Mouse (Mus musculus): ENCODE results near the gene Zbtb20. TPM values are rescaled to one million over a fixed set of nuclear protein-coding genes. Genes with fewer than 3 reads are reported as not detected.

The Zbtb20 gene
- polyA plus RNA-seq, 1 experiment from 2014 or later, result 24.0 TPM

DNA sequence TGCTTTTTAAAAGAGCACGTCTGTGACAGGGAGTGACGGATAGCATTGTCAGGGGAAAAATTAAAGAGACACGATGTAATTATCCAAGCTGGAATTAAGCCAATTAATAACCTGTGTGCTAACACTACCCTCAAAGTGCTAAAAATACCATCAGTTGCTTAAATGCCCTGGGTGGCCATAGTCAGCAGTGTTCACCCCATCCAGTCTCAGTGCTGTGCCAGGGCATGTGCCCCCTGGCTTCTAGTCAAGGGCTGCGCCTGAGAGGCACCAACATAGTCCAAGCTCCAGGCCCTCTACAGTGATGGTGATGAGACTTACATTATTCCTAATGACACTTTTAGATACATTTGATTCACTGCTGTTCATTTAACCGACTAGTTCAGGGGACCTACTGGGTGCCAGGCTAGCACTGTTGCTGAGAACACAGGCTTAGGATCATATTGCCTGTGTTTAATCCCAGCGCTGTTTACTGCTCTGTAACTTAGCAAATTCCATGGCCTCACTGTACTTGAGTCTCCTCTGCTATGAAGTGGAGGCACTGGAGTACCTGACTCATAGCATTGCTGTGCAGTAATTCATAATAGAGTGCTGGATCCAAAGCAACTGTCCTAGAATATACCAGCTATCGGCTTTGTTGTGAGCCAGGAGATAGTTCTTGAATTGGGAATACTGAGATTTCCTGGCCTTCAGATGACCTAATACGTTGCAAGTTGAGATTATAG is 624.6 kb downstream of the Zbtb20 start:
- no peak overlapping the region for H3K27ac ChIP-seq (replicated peaks)
- H3K4me3 ChIP-seq (replicated peaks), result no peak overlapping the region
- no peaks in the 10 kb centered on the region for H3K36me3 ChIP-seq
- 78% methylated on average over 8 of the region's 8 CpGs for WGBS
- no peak for ATAC-seq (ENCODE audit: insufficient number of reproducible peaks, low FRiP score, low TSS enrichment, low read depth)
- H3K9ac ChIP-seq, result no peak overlapping the region
- no peaks in the 10 kb centered on the region for H3K27me3 ChIP-seq
- H3K4me1 ChIP-seq, result 0 out of 2 replicates have a peak, but pooled peaks cover 3% of the 10 kb centered on the region
- H3K4me2 ChIP-seq (replicated peaks), result no peak overlapping the region
- no peaks in the 10 kb centered on the region for H3K9me3 ChIP-seq (replicated peaks)

- Histone ChIP-seq H3K9me3 (replicated peaks) (no peaks in the 10 kb centered on the region), H3K36me3 (no peaks in the 10 kb centered on the region), H3K4me2 (replicated peaks) (no peak overlapping the region), H3K4me3 (replicated peaks) (no peak overlapping the region), H3K27me3 (no peaks in the 10 kb centered on the region), H3K4me1 (peaks cover 7% of the 10 kb centered on the region; the same call in 1 of the 2 replicates), H3K9ac (no peak overlapping the region), H3K27ac (replicated peaks) (no peak overlapping the region)
- whole genome bisulfite sequencing, result 62% methylated on average over 4 of the region's 4 CpGs
- ATAC-seq (ENCODE audit: insufficient number of reproducible peaks, low FRiP score, low TSS enrichment, low read depth), result no peak
These were observed 625.6 kb downstream of the Zbtb20 start for GRCm38 (mm10) chr16:43501284-43501683.

DNA sequence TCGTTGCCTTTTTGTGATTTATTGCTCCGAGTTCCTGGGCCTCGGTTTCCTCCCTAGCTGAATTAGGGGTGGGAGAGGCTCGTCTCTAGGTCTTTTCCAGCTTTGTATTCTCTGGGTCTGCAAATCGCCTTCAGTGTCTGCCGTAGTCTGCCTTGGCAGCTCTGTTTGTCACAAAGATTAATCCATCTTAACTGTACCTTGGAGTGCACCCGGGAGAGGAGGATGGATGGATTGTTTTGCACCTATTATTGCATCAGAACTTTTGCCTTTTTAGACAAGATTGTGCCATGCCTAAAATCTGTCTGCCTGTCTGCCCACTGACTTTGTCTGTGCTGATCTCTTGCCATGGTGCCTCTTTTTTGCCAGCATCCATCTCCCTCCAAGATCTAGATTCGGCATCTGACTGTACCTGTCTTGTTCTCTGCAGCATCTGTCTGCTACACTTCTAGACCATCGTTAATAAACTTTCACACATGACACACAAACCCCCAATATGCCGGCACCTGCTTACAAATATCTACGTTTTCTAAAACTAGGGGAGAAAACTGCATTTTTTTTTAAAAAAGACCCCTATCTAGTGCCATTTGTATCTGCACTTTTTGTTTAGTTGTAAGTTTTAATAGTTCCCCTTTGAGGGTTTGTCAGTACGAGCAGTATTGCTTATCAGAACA is 626.8 kb downstream of the Zbtb20 start:
- H3K9me3 ChIP-seq (replicated peaks), result no peaks in the 10 kb centered on the region
- peaks cover 12% of the 10 kb centered on the region; the same call in 1 of the 2 replicates for H3K4me1 ChIP-seq
- H3K27ac ChIP-seq (replicated peaks), result no peak overlapping the region
- H3K27me3 ChIP-seq, result no peaks in the 10 kb centered on the region
- H3K4me2 ChIP-seq (replicated peaks), result peak overlapping the region; percentile 70
- no peak for ATAC-seq (ENCODE audit: insufficient number of reproducible peaks, low FRiP score, low TSS enrichment, low read depth)
- H3K36me3 ChIP-seq, result no peaks in the 10 kb centered on the region
- H3K9ac ChIP-seq, result no peak overlapping the region
- 55% methylated on average over 12 of the region's 12 CpGs for WGBS
- H3K4me3 ChIP-seq (replicated peaks), result peak overlapping the region; percentile 43

- Histone ChIP-seq H3K27me3 (no peaks in the 10 kb centered on the region), H3K9ac (peak overlapping the region; percentile 31; the same call in 1 of the 2 replicates), H3K36me3 (no peaks in the 10 kb centered on the region), H3K4me2 (replicated peaks) (peak overlapping the region; percentile 70), H3K4me1 (peaks cover 15% of the 10 kb centered on the region; the same call in 1 of the 2 replicates), H3K27ac (replicated peaks) (no peak overlapping the region), H3K4me3 (replicated peaks) (peak overlapping the region; percentile 43), H3K9me3 (replicated peaks) (no peaks in the 10 kb centered on the region)
- 5% methylated on average over 13 of the region's 13 CpGs for WGBS
- ATAC-seq (ENCODE audit: insufficient number of reproducible peaks, low FRiP score, low TSS enrichment, low read depth), result no peak
These were observed 627.4 kb downstream of the Zbtb20 start for GRCm38 (mm10) chr16:43503010-43503635.

DNA sequence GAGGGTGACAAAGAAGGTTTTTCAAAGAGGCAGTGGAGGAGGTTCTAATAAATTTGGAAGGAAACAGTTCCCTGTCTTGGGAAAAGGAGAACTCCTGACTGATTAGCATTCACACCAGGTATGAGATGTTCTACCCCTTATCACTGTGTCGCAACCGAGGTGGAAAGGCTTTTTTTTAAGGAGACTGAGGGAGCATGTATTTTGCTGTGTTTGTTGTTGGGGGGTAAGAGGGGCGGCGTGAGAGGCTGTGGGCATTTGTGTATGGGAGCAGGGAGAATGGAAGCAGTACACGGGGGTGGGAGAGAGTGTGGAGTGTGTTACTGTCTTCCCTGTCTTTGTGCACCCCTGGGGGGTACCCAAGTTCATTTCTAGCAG is 627.9 kb downstream of the Zbtb20 start:
- Histone ChIP-seq H3K27me3 (no peaks in the 10 kb centered on the region), H3K4me2 (replicated peaks) (peak overlapping the region; percentile 70), H3K36me3 (no peaks in the 10 kb centered on the region), H3K9ac (peak overlapping the region; percentile 31; the same call in 1 of the 2 replicates), H3K4me3 (replicated peaks) (peak overlapping the region; percentile 43), H3K27ac (replicated peaks) (no peak overlapping the region), H3K9me3 (replicated peaks) (no peaks in the 10 kb centered on the region), H3K4me1 (peaks cover 15% of the 10 kb centered on the region; the same call in 1 of the 2 replicates)
- WGBS, result under 1% methylated on average over 5 of the region's 5 CpGs
- ATAC-seq (ENCODE audit: insufficient number of reproducible peaks, low FRiP score, low TSS enrichment, low read depth), result no peak

GRCm38 (mm10) chr16:43504151-43504550 is 628.5 kb downstream of the Zbtb20 start:
- Histone ChIP-seq H3K4me1 (peaks cover 15% of the 10 kb centered on the region; the same call in 1 of the 2 replicates), H3K9ac (no peak overlapping the region), H3K27me3 (no peaks in the 10 kb centered on the region), H3K9me3 (replicated peaks) (no peaks in the 10 kb centered on the region), H3K4me3 (replicated peaks) (peak overlapping the region; percentile 43), H3K36me3 (no peaks in the 10 kb centered on the region), H3K4me2 (replicated peaks) (peak overlapping the region; percentile 70), H3K27ac (replicated peaks) (no peak overlapping the region)
- WGBS, result 0% methylated on average over 3 of the region's 3 CpGs
- ATAC-seq (ENCODE audit: insufficient number of reproducible peaks, low FRiP score, low TSS enrichment, low read depth), result no peak

DNA sequence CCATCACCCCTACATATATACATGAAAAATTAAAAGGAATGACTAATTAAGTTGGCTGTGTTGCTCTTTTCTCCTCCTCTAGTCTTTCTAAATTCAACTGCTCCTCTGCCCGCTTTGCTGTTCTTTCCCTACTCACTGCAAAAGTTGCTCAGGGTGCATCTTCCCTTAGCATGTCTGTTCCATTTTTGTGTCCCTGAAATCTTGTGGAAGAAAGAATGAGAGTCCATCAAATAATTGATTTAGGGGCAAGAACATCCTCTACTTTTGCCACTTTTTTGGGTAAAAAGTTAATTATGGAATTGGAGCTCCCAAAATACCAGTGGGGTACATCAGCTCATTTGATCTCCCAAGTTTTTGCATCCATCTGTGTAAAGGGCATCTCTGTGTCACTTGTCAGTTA is 628.9 kb downstream of the Zbtb20 start:
- H3K36me3 ChIP-seq, result no peaks in the 10 kb centered on the region
- no peaks in the 10 kb centered on the region for H3K9me3 ChIP-seq (replicated peaks)
- no peak for ATAC-seq (ENCODE audit: insufficient number of reproducible peaks, low FRiP score, low TSS enrichment, low read depth)
- WGBS, result 54% methylated on average over 1 of the region's 1 CpGs
- H3K27ac ChIP-seq (replicated peaks), result no peak overlapping the region
- H3K4me3 ChIP-seq (replicated peaks), result no peak overlapping the region
- H3K9ac ChIP-seq, result no peak overlapping the region
- H3K4me2 ChIP-seq (replicated peaks), result no peak overlapping the region
- H3K27me3 ChIP-seq, result no peaks in the 10 kb centered on the region
- peaks cover 15% of the 10 kb centered on the region; the same call in 1 of the 2 replicates for H3K4me1 ChIP-seq

DNA sequence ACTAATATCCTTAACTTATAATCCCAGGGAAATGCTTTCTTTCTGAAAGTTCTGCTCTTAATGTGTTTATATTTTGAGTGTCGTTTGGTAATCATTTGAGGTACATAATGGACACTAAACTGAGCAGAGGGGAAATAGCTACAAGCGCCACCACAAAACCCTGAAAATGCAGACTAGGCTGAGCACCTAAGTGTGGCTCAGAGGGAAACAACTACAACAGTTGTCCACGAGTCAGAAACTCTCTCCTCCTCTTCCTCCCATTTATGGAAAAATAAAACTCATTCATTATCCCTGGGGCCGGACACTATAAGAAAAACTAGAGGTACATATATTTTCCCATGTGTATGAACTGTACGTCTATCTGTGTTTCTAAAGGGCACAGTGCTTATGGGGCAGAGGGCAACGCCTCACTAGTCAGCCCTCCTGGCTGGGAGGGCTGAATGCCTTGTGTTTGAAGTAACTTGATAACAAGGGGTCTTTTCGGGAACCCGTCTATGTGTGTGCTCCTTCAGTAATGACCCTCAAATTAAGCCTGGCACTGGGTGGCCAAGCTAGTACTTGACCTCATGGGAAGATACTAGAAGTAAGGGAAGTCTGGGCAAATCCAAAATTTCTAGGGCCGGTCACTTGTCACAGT is 629.8 kb downstream of the Zbtb20 start:
- H3K4me2 ChIP-seq (replicated peaks), result no peak overlapping the region

GRCm38 (mm10) chr16:43506189-43506751 is 630.6 kb downstream of the Zbtb20 start:
- Histone ChIP-seq H3K36me3 (no peaks in the 10 kb centered on the region), H3K4me2 (replicated peaks) (peak overlapping the region; percentile 35), H3K4me1 (peaks cover 15% of the 10 kb centered on the region; the same call in 1 of the 2 replicates), H3K9me3 (replicated peaks) (no peaks in the 10 kb centered on the region), H3K9ac (no peak overlapping the region), H3K4me3 (replicated peaks) (peak overlapping the region; percentile 11; the same call in 1 of the 2 replicates), H3K27ac (replicated peaks) (peak overlapping the region; percentile 55; the same call in 1 of the 2 replicates), H3K27me3 (no peaks in the 10 kb centered on the region)
- 24% methylated on average over 9 of the region's 9 CpGs for WGBS
- ATAC-seq (ENCODE audit: insufficient number of reproducible peaks, low FRiP score, low TSS enrichment, low read depth), result no peak

More for the DNA sequence above, 629.8 kb downstream of the Zbtb20 start:
- no peak overlapping the region for H3K27ac ChIP-seq (replicated peaks)
- no peak overlapping the region for H3K4me3 ChIP-seq (replicated peaks)
- no peaks in the 10 kb centered on the region for H3K27me3 ChIP-seq
- ATAC-seq (ENCODE audit: insufficient number of reproducible peaks, low FRiP score, low TSS enrichment, low read depth), result no peak
- whole genome bisulfite sequencing, result 52% methylated on average over 9 of the region's 9 CpGs
- H3K9me3 ChIP-seq (replicated peaks), result no peaks in the 10 kb centered on the region
- peaks cover 15% of the 10 kb centered on the region; the same call in 1 of the 2 replicates for H3K4me1 ChIP-seq
- no peak overlapping the region for H3K9ac ChIP-seq
- no peaks in the 10 kb centered on the region for H3K36me3 ChIP-seq

DNA sequence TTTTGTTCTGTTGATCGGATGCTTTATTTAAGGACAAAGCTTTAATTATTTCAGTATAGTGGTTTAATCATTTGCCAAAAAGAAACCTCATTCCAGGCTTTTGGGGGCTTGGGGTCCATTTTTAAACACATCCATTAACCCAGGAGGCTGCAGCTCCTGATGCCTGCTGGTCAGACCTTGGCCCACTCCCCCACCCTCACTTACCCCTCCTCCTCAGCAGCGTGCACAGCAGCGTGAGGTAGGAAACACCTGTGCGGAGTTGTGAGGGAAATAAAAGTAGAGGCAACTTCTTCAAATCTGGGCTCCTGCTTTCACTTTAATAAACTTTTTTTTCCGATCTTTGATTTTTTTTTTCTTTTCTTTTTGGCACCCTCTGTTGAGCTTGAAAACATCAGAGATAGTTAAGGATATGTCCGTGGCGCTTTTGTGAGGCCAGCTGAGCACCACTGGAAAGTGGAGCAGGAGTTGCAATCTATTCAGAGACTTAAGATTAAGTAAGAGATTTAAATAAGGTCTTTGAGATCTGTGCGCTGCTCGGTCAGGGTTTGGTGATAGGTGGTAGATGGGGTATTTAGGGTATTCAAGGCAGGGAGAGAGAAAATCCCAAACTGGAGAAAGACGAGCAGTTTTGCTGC is 631.2 kb downstream of the Zbtb20 start:
- H3K4me2 ChIP-seq (replicated peaks), result peak overlapping the region; percentile 35
- peaks cover 15% of the 10 kb centered on the region; the same call in 1 of the 2 replicates for H3K4me1 ChIP-seq
- H3K27ac ChIP-seq (replicated peaks), result 0 out of 2 replicates have a peak overlapping the region, but pooled peaks have one; percentile 55
- no peak for ATAC-seq (ENCODE audit: insufficient number of reproducible peaks, low FRiP score, low TSS enrichment, low read depth)
- H3K36me3 ChIP-seq, result no peaks in the 10 kb centered on the region
- H3K27me3 ChIP-seq, result no peaks in the 10 kb centered on the region
- H3K9ac ChIP-seq, result no peak overlapping the region
- 0 out of 2 replicates have a peak overlapping the region, but pooled peaks have one; percentile 11 for H3K4me3 ChIP-seq (replicated peaks)
- WGBS, result 31% methylated on average over 10 of the region's 10 CpGs
- H3K9me3 ChIP-seq (replicated peaks), result no peaks in the 10 kb centered on the region

Data from embryonic facial prominence, embryonic 15.5 days (tissue).